Mouse (Mus musculus): ENCODE measurements around the gene Gga3. TPM values are rescaled to one million over a fixed set of nuclear protein-coding genes. Genes with fewer than 3 reads are reported as not detected.

The Gga3 gene
- total RNA-seq, 2 experiments from 2014 or later: 20.9 to 24.5 TPM

Other genes with a start within 250 kb of the Gga3 start
- 1 to 10 TPM; 4.2 to 5.4 TPM for gene Hid1, start 236.3 kb downstream of the Gga3 start, total RNA-seq (2021)
- 1 to 10 TPM; 5.5 to 6.6 TPM for gene Cdr2l, start 222.1 kb downstream of the Gga3 start, total RNA-seq (2021)
- gene Mrpl58, start 200.3 kb downstream of the Gga3 start, total RNA-seq (2021): 100 to 1,000 TPM; 143 to 145 TPM
- gene Atp5h, start 184.1 kb downstream of the Gga3 start, total RNA-seq (2021): 1,000 to 10,000 TPM; 2,312 to 2,343 TPM
- gene Kctd2, start 183.9 kb downstream of the Gga3 start, total RNA-seq (2021): 10 to 100 TPM; 27.0 to 28.0 TPM
- gene Trim80, start 163.5 kb downstream of the Gga3 start, total RNA-seq (2021): not detected
- not detected for gene Slc16a5, start 141.6 kb downstream of the Gga3 start, total RNA-seq (2021)
- gene Armc7, start 128.4 kb downstream of the Gga3 start, total RNA-seq (2021): 1 to 10 TPM; 1.4 to 2.3 TPM
- gene Nt5c, start 112.2 kb downstream of the Gga3 start, total RNA-seq (2021): 10 to 100 TPM; 13.9 to 14.9 TPM
- 100 to 1,000 TPM; 121 to 135 TPM for gene Jpt1, start 89.7 kb downstream of the Gga3 start, total RNA-seq (2021)
- 100 to 1,000 TPM; 165 to 177 TPM for gene Sumo2, start 67.8 kb downstream of the Gga3 start, total RNA-seq (2021)
- 10 to 100 TPM; 20.4 to 25.1 TPM for gene Nup85, start 39.6 kb downstream of the Gga3 start, total RNA-seq (2021)
- 10 to 100 TPM; 74.0 to 82.3 TPM for gene Mrps7, start 126 bp downstream of the Gga3 start, total RNA-seq (2021)
- 10 to 100 TPM; 45.5 to 56.9 TPM for gene Mif4gd, start 8.9 kb upstream of the Gga3 start, total RNA-seq (2021)
- gene Slc25a19, start 24.2 kb upstream of the Gga3 start, total RNA-seq (2021): 10 to 100 TPM; 41.6 to 45.9 TPM
- gene Grb2, start 104.5 kb upstream of the Gga3 start, total RNA-seq (2021): 100 to 1,000 TPM; 107 to 108 TPM
- 100 to 1,000 TPM; 102 to 110 TPM for gene Tmem94, start 161.4 kb upstream of the Gga3 start, total RNA-seq (2021)
- gene Caskin2, start 209.6 kb upstream of the Gga3 start, total RNA-seq (2021): 10 to 100 TPM; 41.8 to 52.2 TPM
- gene Tsen54, start 210.7 kb upstream of the Gga3 start, total RNA-seq (2021): 1 to 10 TPM; 9.1 to 9.2 TPM
- gene Llgl2, start 220.0 kb upstream of the Gga3 start, total RNA-seq (2021): 10 to 100 TPM; 15.1 to 21.5 TPM

Data from heart, postnatal 25 days (tissue).